Mouse (Mus musculus) telencephalon, adult 2 months (tissue): ENCODE data around the gene Gpnmb.

Experiments
- DNase-seq: peaks from one replicate; pipeline ENCODE4 v3.0.0-alpha.2; 2011; ENCODE audit warnings: low read depth, low spot score

Gene Gpnmb

GRCm38 (mm10) chr6:49096933-49097461, 60.7 kb downstream of the Gpnmb start:
- peak; percentile 54 for DNase-seq

GRCm38 (mm10) chr6:49097596-49098110, 61.3 kb downstream of the Gpnmb start:
- DNase-seq: no peak

- no peak for DNase-seq
Observed at GRCm38 (mm10) chr6:49099086-49099485, 62.7 kb downstream of the Gpnmb start.

GRCm38 (mm10) chr6:49106746-49107500, 70.6 kb downstream of the Gpnmb start:
- no peak for DNase-seq

GRCm38 (mm10) chr6:49109196-49109595, 72.8 kb downstream of the Gpnmb start:
- no peak for DNase-seq

GRCm38 (mm10) chr6:49113895-49114294, 77.5 kb downstream of the Gpnmb start:
- DNase-seq: no peak

GRCm38 (mm10) chr6:49114457-49114856, 78.1 kb downstream of the Gpnmb start:
- no peak for DNase-seq

GRCm38 (mm10) chr6:49115550-49115949, 79.2 kb downstream of the Gpnmb start:
- DNase-seq: no peak

GRCm38 (mm10) chr6:49116241-49116640, 79.9 kb downstream of the Gpnmb start:
- no peak for DNase-seq

GRCm38 (mm10) chr6:49118446-49118845, 82.1 kb downstream of the Gpnmb start:
- no peak for DNase-seq

GRCm38 (mm10) chr6:49119462-49120135, 83.3 kb downstream of the Gpnmb start:
- DNase-seq: no peak

- DNase-seq: no peak
Observed at GRCm38 (mm10) chr6:49120370-49120769, 84.0 kb downstream of the Gpnmb start.
